8 mouse cellular contexts compared by ENCODE assay signal in genomic region chr11:88059141-88059540, GRCm38 (mm10). TPM values are rescaled to one million over a fixed set of nuclear protein-coding genes. Genes with fewer than 3 reads are reported as not detected.
DNase-seq lines count a peak whose midpoint lies in the region; ATAC-seq and TF ChIP-seq lines count a peak whose summit lies in the region.

No protein-coding gene starts in this region.

- H3K36me3 ChIP-seq in intestine, embryonic 15.5 days, result no peaks in the 10 kb centered on the region
- H3K36me3 ChIP-seq in liver, postnatal 0 days (replicated peaks; ENCODE audit: insufficient read depth, low read length), result no peaks in the 10 kb centered on the region; the same call in 1 of the 2 replicates
- H3K36me3 ChIP-seq in neural tube, embryonic 15.5 days, result no peaks in the 10 kb centered on the region

- no peak overlapping the region for H3K27ac ChIP-seq in cerebellum, adult 2 months (ENCODE audit: insufficient read depth, low read length)
- H3K27ac ChIP-seq in intestine, embryonic 15.5 days, result no peak overlapping the region
- no peak overlapping the region for H3K27ac ChIP-seq in liver, postnatal 0 days (ENCODE audit: low read depth)
- H3K27ac ChIP-seq in neural tube, embryonic 15.5 days (replicated peaks), result no peak overlapping the region

- no peak for TF ChIP-seq EP300 in liver, postnatal 0 days (IDR thresholded peaks at IDR 0.05; ENCODE audit: low read depth)

- intact Hi-C loops in gastrocnemius, postnatal 14 days (cut with DNase I; ENCODE audit: low total_unique reads), result loop anchor here (5.0 to 10.0 kb wide), 2 partner anchors 133 to 766 kb away; no protein-coding TSS in a partner anchor

- H3K27me3 ChIP-seq in cerebellum, adult 2 months (ENCODE audit: control insufficient read depth, insufficient read depth, low read length), result no peaks in the 10 kb centered on the region
- no peaks in the 10 kb centered on the region for H3K27me3 ChIP-seq in intestine, embryonic 15.5 days (replicated peaks)
- no peaks in the 10 kb centered on the region for H3K27me3 ChIP-seq in liver, postnatal 0 days (ENCODE audit: insufficient read depth, low read length)
- no peaks in the 10 kb centered on the region for H3K27me3 ChIP-seq in neural tube, embryonic 15.5 days (replicated peaks)

- no peak overlapping the region for H3K9ac ChIP-seq in intestine, embryonic 15.5 days
- H3K9ac ChIP-seq in liver, postnatal 0 days (replicated peaks), result no peak overlapping the region
- no peak overlapping the region for H3K9ac ChIP-seq in neural tube, embryonic 15.5 days (replicated peaks)

- WGBS in cerebellum, adult 2 months, result 34% methylated on average over 2 of the region's 2 CpGs
- 54% methylated on average over 2 of the region's 2 CpGs for WGBS in intestine, embryonic 15.5 days
- WGBS in liver, postnatal 0 days (ENCODE audit: insufficient replicate concordance), result 46% methylated on average over 2 of the region's 2 CpGs
- 46% methylated on average over 2 of the region's 2 CpGs for WGBS in neural tube, embryonic 15.5 days

- no peaks in the 10 kb centered on the region for H3K9me3 ChIP-seq in intestine, embryonic 15.5 days
- H3K9me3 ChIP-seq in liver, postnatal 0 days (ENCODE audit: low read length), result no peaks in the 10 kb centered on the region
- H3K9me3 ChIP-seq in neural tube, embryonic 15.5 days (replicated peaks), result no peaks in the 10 kb centered on the region

- DNase-seq in urinary bladder, postnatal 14 days (ENCODE audit: low spot score), result peak; percentile 34
- no peak for DNase-seq in urinary bladder, postnatal 4 days (ENCODE audit: low spot score in 2 of 2)
- peak; percentile 39 to 66 for DNase-seq in cerebellum, adult 2 months
- peak; percentile 39 for DNase-seq in gastrocnemius, postnatal 14 days
- DNase-seq in liver, postnatal 0 days, result no peak
- no peak for DNase-seq in frontal cortex, postnatal 25 days (ENCODE audit: low spot score in 2 of 2)

- H3K4me1 ChIP-seq in cerebellum, adult 2 months (ENCODE audit: control insufficient read depth, insufficient read depth, low read length), result no peaks in the 10 kb centered on the region
- no peaks in the 10 kb centered on the region; the same call in 1 of the 2 replicates for H3K4me1 ChIP-seq in intestine, embryonic 15.5 days (replicated peaks)
- H3K4me1 ChIP-seq in liver, postnatal 0 days (ENCODE audit: insufficient read depth), result no peaks in the 10 kb centered on the region
- no peaks in the 10 kb centered on the region for H3K4me1 ChIP-seq in neural tube, embryonic 15.5 days

- no peak overlapping the region for H3K4me2 ChIP-seq in intestine, embryonic 15.5 days (replicated peaks)
- H3K4me2 ChIP-seq in liver, postnatal 0 days (ENCODE audit: low read depth, low read length), result no peak overlapping the region
- no peak overlapping the region for H3K4me2 ChIP-seq in neural tube, embryonic 15.5 days

- TF ChIP-seq POLR2A in cerebellum, adult 2 months (IDR thresholded peaks at IDR 0.05; ENCODE audit: borderline replicate concordance, insufficient read depth, low read length), result no peak

- peak; percentile 76 for TF ChIP-seq CTCF in cerebellum, adult 2 months (IDR thresholded peaks at IDR 0.05; ENCODE audit: borderline replicate concordance, insufficient read depth, low read depth, low read length)
- peak; percentile 88 for TF ChIP-seq CTCF in liver, postnatal 0 days (IDR thresholded peaks at IDR 0.05; ENCODE audit: low read depth)

- peak; percentile 83 for ATAC-seq in intestine, embryonic 15.5 days
- ATAC-seq in liver, postnatal 0 days, result peak; percentile 72
- ATAC-seq in neural tube, embryonic 15.5 days (ENCODE audit: low FRiP score), result peak; percentile 69; the same call in 1 of the 2 replicates

- H3K4me3 ChIP-seq in cerebellum, adult 2 months (replicated peaks; ENCODE audit: insufficient read depth, low read depth, low read length), result no peak overlapping the region
- no peak overlapping the region for H3K4me3 ChIP-seq in intestine, embryonic 15.5 days (replicated peaks)
- no peak overlapping the region for H3K4me3 ChIP-seq in liver, postnatal 0 days (ENCODE audit: low read depth, low read length)
- H3K4me3 ChIP-seq in neural tube, embryonic 15.5 days (replicated peaks), result no peak overlapping the region

RNA-seq across cellular contexts. Expression of gene Vezf1, which starts 8.9 kb away (rescaled TPM):
- 29.6 and 30.2 TPM in 2 replicates for polyA plus RNA-seq in cerebellum, adult 2 months (2012; rRNA removed)
- 10 to 100 TPM; 39.2 to 43.5 TPM for total RNA-seq in gastrocnemius, postnatal 14 days (2021)
- 30.4 and 32.4 TPM in 2 replicates for polyA plus RNA-seq in intestine, embryonic 15.5 days (2015; fragmentation: Nextera tagmentation; extraction: Ambion mirVana)
- 6.3 TPM in 2 replicates for polyA plus RNA-seq in liver, postnatal 0 days (2015; fragmentation: Nextera tagmentation; extraction: Ambion mirVana)
- polyA plus RNA-seq in neural tube, embryonic 15.5 days (2015; fragmentation: Nextera tagmentation; extraction: Ambion mirVana), result 35.0 and 39.1 TPM in 2 replicates

RNA-seq across cellular contexts. Expression of gene Srsf1, which starts 12.0 kb away (rescaled TPM):
- 350 and 367 TPM in 2 replicates for polyA plus RNA-seq in cerebellum, adult 2 months (2012; rRNA removed)
- 10 to 100 TPM; 58.0 to 76.3 TPM for total RNA-seq in gastrocnemius, postnatal 14 days (2021)
- polyA plus RNA-seq in intestine, embryonic 15.5 days (2015; fragmentation: Nextera tagmentation; extraction: Ambion mirVana), result 237 and 244 TPM in 2 replicates
- 54.8 and 58.6 TPM in 2 replicates for polyA plus RNA-seq in liver, postnatal 0 days (2015; fragmentation: Nextera tagmentation; extraction: Ambion mirVana)
- 183 and 211 TPM in 2 replicates for polyA plus RNA-seq in neural tube, embryonic 15.5 days (2015; fragmentation: Nextera tagmentation; extraction: Ambion mirVana)

RNA-seq across cellular contexts. Expression of gene Cuedc1, which starts 38.7 kb away (rescaled TPM):
- polyA plus RNA-seq in cerebellum, adult 2 months (2012; rRNA removed), result 41.6 and 42.0 TPM in 2 replicates
- 10 to 100 TPM; 48.5 to 50.0 TPM for total RNA-seq in gastrocnemius, postnatal 14 days (2021)
- 14.2 and 17.6 TPM in 2 replicates for polyA plus RNA-seq in intestine, embryonic 15.5 days (2015; fragmentation: Nextera tagmentation; extraction: Ambion mirVana)
- polyA plus RNA-seq in liver, postnatal 0 days (2015; fragmentation: Nextera tagmentation; extraction: Ambion mirVana), result 1.2 and 1.6 TPM in 2 replicates
- 40.6 and 49.0 TPM in 2 replicates for polyA plus RNA-seq in neural tube, embryonic 15.5 days (2015; fragmentation: Nextera tagmentation; extraction: Ambion mirVana)

Comparison
In these comparisons a context has a peak if more than half of its experiments do, and no peak if none do; other contexts are left out.
1. DNase-seq: peak in urinary bladder, postnatal 14 days (single experiment), cerebellum, adult 2 months (2 of 2) and gastrocnemius, postnatal 14 days (single experiment); none in urinary bladder, postnatal 4 days (0 of 2), liver, postnatal 0 days (single experiment) and frontal cortex, postnatal 25 days (0 of 2).
2. Peak in every context shown above with its lines, with median percentiles within 50 percentile points of each other: ATAC-seq.